Mouse (Mus musculus): ENCODE results near the gene Tenm4.
A peak's percentile ranks its signal among the peaks of the same experiment; 100 is the strongest.

The Tenm4 gene

GRCm38 (mm10) chr7:96484006-96484581, 313.0 kb downstream of the Tenm4 start:
- DNase-seq, result peak; percentile 31 to 57

- DNase-seq, result peak; percentile 44 to 59
These were observed 318.5 kb downstream of the Tenm4 start for GRCm38 (mm10) chr7:96489348-96490076.

DNA sequence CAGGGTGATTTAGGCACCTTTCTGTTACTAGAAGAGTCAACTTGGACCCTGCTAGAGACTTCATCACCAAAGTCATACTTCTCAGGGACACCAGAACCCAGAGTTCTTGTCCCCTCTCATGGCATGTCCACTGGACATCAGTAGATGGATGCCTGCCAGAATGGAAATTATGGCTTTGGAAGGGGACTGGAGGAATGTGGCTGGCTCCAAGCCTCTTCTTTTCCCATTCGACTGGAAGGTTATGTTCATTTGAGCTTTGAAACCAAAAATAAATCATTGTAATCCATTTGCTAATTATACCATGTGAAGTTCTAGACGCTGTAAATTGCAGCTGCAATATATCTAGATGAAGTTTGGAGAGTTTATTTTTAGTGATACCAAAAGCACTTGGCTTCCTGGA, 320.9 kb downstream of the Tenm4 start:
- DNase-seq, result peak; percentile 23 to 29

- no peak for DNase-seq
These were observed 321.6 kb downstream of the Tenm4 start for GRCm38 (mm10) chr7:96492696-96493095.

DNA sequence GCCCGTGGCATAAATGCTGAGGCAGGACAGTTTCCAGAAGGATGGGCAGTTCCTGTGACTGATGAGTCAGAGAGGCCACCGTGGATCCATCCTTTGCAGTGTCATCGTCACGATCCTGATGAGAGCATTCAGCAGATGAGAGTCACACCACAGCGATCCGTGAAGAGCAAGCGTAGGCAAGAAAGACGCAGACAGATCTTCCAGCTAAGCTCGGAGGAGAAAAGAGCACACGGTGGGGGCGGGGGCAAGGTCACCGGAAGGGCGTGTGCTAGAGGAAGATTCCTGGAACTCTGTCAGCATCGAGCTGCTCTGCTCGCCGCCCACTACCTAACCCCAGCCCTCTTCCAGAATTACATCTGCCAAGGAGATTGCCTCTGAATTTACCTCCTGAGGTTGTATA, 323.0 kb downstream of the Tenm4 start:
- no peak for DNase-seq

DNA sequence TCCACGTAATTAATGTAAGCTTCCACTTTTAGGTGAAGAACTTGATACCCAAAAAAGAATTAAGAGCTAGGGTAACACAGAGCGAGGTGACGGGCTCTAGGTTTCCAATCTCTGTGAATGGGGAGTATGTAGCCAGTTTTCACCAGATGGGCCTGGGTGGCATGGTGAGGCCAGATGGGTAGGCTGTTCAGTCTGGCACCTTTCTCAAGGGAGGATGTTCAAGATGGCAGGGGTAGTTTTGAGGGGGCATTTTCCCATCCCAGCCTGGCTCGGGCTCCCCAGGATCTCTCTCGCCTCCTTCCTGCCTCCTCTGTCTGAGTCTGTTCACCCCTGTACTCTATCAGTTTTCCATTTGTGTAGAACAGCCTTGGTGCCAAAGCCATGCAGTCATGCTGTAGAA, 329.1 kb downstream of the Tenm4 start:
- no peak for DNase-seq

DNA sequence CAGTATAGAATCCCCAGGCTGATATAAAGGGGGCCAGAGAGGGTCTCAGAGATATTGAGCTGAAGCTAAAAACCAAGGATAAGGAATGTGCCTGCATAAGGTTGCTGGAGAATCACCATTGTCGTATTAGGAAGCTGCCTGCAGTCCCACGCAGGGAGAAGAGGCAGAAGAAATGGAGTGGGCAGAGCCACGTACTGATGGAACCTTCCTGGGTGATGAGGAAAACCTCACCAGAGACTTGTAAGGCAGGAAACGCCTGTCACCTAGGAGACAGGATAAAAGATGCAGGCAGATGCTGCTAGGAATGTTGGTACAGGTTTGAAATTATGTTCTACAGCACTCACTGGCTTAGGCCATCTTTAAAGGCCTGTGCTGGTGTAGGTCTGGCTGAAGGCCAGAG, 329.8 kb downstream of the Tenm4 start:
- DNase-seq, result no peak

DNA sequence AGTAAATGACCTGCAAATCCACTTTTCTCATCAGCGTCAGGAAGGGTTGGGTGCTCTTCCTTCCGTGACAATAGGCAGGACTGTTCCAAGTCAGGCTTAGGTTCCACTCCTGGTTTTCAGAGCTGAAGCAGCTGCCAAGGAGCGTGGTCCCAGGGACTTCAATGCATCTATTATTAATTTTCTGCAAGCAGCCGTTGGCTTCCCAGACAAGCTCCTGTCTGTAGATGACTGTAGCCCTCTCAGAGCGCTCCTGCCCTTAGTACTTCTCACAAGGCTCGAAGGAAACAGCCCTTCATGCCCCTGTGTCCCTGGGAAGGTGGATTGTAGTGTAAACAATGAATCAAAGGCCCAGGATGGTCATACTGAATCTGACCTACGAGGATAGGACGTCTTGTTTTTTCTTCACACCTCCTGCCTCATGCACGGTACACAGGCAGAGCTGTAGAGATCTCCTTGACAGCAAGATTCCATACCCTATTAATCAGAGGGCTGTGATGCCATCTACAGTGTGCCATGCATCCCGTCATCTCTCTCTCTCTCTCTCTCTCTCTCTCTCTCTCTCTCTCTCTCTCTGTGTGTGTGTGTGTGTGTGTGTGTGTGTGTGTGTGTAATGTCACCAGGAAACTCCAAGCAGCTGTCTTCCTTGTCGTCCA, 331.4 kb downstream of the Tenm4 start:
- DNase-seq, result no peak

GRCm38 (mm10) chr7:96505538-96505937, 334.5 kb downstream of the Tenm4 start:
- DNase-seq, result no peak

- DNase-seq, result no peak
These were observed 336.0 kb downstream of the Tenm4 start for GRCm38 (mm10) chr7:96507046-96507445.

DNA sequence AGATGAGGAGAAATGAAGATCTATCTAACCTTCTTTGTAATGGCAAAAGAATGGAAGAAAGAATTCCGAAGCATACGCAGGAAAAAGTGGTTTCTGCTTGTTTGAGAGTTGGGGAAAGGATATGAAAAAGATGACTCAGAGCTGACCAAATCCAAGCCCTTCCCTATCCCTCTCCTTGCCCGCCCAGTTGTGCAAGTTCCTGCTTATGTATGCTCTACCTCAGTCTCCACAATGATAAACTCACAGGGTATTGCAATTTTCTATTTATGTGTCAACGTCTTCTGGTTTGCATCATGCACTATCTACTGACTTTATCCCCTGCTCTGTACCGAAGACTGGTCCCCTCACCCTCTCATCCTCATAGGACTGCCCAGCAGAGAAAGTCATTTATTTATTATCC, 339.4 kb downstream of the Tenm4 start:
- no peak for DNase-seq

- DNase-seq, result no peak
These were observed 340.1 kb downstream of the Tenm4 start for GRCm38 (mm10) chr7:96511018-96511609.

DNA sequence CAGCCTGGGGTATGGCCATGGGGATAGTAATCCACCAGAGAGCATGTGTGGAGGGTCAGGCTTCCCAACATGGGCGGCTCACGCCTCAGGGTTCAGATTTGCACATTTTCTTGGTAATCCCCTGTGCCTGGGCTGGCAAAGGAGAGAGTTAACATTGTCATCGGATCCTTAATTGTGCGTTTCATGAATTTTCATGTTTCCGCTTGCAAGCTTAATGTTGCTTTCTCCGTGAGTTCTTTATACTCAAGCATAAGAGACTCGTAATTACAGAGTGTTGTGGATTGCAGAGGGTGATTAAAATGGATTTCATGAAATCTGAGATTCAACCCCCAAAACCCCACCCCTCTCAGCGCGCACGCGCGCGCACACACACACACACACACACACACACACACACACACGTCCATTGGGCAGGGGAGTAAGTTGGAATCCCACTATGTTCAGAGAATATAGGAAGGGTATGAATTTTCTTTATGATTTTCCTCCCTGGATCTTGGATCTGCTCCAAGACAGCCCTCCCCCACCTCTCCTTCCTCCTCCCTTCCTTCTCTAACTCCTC, 341.0 kb downstream of the Tenm4 start:
- no peak for DNase-seq

DNA sequence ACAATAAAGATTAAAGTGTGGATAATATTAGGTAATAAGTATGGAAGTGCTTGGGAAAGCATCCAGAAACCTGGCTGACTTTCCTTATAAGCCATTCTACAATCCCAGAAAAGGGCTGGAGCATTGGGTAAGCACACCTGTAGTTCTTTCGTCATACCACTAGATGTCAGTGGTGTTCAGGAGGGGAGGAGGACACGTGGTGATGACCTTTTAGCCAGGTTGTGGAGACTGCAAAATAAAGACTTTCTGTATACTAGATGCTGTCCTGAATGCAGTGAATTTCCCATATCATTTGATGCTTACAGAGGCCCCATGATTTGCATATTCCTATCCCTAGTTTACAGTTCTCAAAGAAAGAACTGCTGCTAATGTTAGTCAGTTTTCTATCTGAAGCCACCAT, 348.2 kb downstream of the Tenm4 start:
- peak; percentile 10 to 15 for DNase-seq

GRCm38 (mm10) chr7:96521956-96522355, 350.9 kb downstream of the Tenm4 start:
- DNase-seq, result no peak

- DNase-seq, result no peak
These were observed 352.6 kb downstream of the Tenm4 start for GRCm38 (mm10) chr7:96523673-96524072.

DNA sequence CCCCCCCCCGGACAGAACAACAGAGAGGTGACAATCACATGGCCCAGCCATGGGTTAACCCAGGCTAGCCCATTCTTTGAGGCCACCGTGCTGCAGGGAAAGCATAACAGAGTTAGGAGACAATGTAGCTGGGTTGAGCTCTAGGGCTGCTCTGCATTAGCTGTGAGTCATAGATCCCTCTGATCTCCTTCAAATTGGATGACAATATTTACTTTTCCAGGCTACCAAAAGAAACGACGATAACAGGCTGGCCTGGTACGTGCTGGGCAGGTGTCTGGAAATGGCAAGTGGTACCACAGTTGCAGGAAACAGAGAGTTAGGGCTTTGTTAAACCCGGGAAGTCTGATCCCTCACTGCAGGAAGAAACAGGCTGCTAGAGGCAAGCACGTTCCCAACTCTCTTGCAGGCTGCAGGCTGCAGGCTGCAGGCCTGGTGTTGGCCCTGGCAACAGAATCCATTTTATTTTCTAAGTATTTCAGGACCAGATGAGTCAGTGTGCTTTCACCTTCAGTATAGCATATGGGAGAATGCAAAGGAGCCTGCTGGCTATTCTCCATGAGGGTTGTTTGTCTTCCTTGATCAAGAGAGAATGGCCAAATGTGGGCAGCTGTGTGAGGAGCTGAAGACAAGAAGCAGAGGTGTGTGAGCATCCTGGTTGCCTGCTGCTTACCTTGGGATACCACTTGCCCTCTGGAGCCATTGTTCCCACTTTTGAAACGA, 353.6 kb downstream of the Tenm4 start:
- DNase-seq, result no peak

DNA sequence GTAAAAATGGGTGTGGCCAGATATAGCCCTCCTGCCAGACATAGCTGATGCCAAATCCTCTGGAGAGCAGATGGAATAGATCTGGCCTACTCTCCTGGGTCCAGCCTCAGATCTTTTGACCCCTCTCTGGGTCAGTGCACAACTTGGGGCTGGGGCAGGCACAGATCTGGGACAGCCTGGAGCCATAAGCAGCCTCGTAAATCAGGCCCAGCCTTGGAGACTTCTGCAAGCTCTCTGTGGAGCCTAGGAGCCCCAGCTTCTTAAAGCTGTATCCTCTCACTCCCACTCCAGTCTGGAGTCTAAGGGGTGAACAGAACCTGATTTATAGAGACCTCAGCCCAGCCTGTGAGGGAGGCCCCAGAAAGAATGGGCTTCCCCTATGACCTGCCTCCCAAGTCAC, 354.3 kb downstream of the Tenm4 start:
- DNase-seq, result no peak

DNA sequence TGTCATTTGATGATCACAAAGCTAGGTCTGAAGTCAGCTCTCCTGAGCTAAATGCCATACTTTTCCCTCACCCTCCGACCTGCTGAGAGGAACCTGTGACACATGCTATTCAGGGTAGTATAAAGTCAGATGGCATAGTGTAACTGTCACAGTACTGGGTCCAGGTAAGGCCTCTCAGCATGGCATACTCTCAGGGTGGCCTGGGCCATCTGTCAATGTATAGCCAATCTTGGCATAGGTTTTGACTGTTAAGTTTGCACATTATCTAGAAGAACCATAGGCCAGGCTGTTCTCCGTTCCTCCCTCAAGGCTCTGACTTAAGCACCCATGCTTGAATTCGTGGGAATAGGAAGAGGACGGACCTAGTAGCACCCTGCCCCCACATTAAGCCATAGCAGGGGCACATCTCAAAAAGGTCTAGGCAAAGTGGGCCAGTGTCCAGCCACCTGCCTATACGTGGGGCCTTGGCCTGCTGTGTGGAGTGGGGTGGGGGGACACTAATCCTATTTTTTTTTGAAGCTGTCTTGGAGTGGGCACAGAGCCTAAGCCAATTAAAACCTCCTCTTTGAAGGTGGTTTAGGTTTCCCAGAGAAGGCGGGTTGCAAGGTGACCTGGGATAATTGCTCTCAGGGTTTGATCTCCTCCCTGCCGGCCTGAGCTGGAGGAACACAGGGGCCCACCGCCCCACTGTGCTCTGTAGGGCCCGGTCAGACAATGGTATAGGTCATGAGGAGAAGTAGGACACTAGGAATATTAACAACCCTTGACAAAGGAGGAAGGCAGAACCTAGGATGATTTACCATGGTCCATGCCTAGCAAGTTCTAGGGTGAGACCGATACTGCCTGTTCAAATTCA, 359.8 kb downstream of the Tenm4 start:
- no peak for DNase-seq

DNA sequence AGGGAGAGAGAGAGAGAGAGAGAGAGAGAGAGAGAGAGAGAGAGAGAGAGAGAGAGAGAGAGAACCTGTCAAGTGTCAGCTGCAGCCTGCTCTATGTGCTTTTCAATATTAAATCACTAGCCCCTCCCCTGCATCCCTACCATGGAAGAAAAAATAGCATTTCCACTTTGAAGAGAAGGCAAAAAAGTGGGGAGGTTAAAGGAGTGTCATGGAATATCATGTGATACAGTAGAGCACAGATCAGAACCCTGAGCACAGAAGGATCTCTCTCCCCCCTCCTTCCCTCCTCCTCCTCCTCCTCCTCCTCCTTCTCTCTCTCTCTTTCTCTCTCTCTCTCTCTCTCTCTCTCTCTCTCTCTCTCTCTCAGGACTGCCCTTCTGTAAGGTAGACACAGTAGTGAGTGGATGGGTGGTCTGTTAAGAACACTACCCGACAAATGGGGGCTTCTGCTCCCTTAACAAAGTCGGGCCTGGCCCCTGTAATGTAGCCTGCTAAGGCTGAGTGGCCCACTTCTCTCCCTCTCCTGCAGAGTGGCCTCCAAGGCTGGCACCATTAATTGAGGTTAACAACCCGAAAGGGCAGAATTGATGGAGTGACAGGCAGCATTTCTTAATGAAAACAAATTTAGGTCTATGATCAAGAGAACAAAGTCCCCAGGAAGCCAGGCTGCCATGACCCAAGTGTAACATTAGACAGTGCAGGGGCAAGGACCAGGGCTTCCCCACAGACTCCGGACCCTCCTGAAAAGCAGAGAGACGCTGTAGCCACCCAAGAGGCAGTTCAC, 361.1 kb downstream of the Tenm4 start:
- no peak for DNase-seq

- DNase-seq, result no peak
These were observed 361.9 kb downstream of the Tenm4 start for GRCm38 (mm10) chr7:96532804-96533400.

All from kidney, adult 8-10 months (tissue).